Mouse (Mus musculus) spleen, embryonic (tissue): ENCODE data around the gene Cd81.

Source experiments
- CTCF ChIA-PET: fragments of 350-600 bp; sonication (Branson Sonifier 250); formaldehyde crosslinking; loops from one replicate; lab custom pipeline; 2022; lab: Charles Lee

Cd81 gene

DNA sequence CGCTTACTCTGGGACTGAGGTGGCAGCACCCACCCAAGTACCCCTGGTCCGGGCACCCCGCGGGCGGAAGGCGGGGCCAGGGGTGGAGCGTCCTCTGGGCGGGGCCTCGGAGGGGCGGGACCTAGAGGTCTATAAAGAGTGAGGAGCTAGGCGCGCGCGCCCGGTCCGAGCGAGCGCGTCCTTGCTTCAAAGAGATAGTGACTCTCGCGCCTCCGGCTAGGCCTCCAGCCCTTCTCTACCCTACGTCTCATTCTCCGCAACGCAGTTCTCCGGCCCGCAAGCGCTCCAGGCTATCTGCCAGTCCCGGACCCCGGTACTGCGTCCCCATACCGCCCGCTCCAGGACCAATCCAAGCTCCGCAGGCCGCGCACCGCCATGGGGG is at the start of gene Cd81:
Gene Cd81, plus strand, starts transcription at position 114 of the 382 bp plus-strand sequence.
- CTCF ChIA-PET: interaction anchor here (1.0 to 2.0 kb wide), 3 partner anchors 15 to 47 kb away, joined by 3 to 13 read pairs (median 3); partner anchors contain the start of gene Tspan32

DNA sequence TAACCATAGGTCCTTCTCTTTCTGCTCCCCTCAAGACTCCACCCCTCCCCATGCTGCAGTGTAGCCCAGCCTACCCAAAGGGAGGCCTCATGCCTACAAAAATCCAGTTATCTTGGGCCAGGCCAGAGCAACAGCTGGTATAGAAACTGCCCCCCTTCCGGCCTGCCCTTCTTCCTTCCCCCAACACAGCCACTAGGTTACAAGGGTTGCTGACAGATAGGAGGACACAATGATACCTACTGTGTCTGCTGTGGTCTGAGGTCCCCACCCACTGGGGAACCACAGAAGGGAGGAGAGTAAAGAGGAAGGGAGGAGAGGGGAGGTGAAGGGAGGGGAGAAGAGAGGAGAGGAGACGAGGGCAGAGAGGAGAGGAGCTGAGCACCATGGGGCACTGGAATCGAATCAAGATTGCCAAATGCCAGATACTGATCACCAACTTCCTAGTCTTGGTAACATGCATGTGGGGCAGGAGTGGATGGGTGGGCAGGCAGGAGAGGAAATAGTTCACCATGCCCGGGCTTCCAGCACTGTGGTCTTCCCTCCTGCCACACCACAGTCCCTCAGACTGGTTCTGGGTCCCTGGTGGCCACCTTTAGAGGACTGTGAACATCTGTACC is 47.7 kb upstream of the Cd81 start, which contains the start of gene Tspan32:
Gene Tspan32, plus strand, starts transcription at position 320 of the 617 bp plus-strand sequence.
- CTCF ChIA-PET: interaction anchor here (0.6 to 1.4 kb wide), 3 partner anchors 48 to 111 kb away, joined by 3 to 4 read pairs (median 3); partner anchors contain the start of gene Cd81

DNA sequence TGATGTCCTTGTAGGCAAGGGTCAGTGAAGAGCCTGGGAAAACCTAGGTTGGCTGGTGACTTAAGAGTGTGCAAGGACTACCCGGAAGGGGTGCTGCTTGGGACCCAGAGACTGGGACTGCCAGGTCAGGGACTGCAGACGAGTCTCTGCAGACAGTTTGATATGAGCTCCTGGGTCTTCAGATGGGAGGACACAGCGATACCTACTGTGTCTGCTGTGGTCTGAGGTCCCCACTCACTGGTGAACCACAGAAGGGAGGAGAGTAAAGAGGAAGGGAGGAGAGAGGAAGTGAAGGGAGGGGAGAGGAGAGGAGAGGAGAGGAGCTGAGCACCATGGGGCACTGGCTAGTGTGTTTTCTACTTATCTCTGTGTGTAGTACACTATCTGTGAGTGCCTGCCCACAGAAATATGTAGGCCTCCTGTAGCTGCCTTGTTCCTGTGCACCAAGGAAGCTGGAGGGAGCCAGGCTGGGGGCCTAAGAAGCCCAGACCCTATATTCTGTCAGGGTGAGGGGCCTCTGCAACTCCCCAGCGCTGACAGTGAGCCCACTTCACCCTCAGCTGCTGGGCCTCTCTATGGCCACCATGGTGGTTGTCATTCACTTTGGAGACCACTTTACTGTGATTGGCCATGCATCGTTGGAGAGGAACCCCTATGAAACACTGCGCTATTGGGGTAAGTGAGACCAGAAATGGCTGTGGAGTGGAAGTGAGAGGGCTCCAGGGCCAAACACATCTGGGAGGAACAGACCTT is 47.0 kb upstream of the Cd81 start:
- CTCF ChIA-PET: interaction anchor here (0.6 to 1.4 kb wide), 3 partner anchors 47 to 111 kb away, joined by 3 to 4 read pairs (median 3); partner anchors contain the start of gene Cd81

DNA sequence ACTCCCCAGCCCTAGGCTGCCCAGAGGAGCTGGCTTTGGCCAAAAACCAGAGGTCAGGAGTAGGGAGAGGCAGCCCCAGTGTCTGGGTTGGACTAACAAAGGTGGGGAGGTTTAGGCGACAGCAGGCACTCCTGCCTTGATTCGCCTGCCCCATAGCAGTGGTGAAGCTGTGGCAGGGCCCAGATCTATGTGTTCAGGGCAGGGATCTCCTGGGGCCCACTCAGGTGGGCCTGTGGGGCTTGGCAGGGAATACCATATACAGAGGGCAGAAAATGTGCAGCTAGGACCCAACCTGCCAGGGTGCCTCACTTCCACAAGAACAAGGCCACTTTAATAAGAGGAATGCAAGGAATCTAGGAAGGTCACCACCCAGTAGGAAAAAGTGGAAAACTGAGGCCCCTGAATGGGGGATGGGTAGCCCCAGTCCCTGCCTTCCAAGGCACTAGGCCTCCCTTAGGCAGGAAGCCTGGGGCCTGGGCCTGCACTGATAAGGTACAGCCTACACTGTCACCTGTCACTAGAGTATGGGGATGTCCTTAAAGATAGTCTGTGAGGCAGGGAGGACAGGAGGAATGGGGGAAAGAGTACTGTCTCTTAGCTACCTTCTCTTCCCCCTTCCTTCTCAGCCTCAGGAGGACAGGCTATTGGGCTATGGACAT is 46.3 kb upstream of the Cd81 start:
- CTCF ChIA-PET: interaction anchor here (1.4 to 2.5 kb wide), 2 partner anchors 46 to 68 kb away, joined by 3 to 26 read pairs; partner anchors contain the start of gene Cd81

DNA sequence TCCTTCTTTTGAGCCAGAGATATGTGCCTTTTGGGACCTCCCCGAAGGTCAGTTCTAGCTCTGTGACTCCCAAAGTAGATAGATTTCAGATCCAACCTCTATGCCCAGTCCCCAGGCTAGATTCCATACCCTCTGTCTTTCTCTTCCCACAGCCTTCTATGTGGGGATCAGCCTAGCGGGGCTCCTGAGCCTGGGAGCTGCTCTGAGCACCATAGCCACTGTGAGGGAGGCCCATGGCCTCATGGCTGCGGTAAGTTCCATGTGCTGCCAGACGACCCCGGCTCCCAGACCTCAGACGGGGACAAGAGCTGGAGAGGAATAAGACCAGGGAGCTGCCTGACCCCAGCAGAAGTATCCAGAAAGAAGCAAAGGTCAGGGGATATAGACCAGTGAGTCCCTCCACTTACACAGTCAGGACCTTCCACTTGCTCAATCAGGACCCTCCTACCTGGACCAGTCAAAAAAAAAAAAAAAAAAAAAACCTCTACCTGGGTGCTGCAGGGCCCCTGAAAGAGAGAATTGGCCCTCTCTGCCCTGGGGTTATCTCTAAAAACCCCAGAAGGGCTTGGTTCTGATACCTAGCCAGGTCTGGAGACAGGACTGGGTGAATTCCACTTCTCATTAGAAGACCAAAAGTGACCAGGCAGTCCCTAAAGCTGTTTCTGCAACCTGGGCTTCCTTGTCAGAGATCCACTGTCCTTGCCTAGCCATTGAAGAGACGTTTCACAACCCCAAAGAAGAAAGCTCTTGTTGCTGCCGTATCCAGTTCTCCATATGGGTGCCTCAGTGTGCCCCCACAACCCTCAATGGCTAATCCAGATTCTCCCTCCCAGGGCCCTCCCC is 45.6 kb upstream of the Cd81 start:
- CTCF ChIA-PET: interaction anchor here (0.7 to 2.5 kb wide), 2 partner anchors 67 to 1774 kb away, joined by 17 to 26 read pairs; no protein-coding TSS in a partner anchor

DNA sequence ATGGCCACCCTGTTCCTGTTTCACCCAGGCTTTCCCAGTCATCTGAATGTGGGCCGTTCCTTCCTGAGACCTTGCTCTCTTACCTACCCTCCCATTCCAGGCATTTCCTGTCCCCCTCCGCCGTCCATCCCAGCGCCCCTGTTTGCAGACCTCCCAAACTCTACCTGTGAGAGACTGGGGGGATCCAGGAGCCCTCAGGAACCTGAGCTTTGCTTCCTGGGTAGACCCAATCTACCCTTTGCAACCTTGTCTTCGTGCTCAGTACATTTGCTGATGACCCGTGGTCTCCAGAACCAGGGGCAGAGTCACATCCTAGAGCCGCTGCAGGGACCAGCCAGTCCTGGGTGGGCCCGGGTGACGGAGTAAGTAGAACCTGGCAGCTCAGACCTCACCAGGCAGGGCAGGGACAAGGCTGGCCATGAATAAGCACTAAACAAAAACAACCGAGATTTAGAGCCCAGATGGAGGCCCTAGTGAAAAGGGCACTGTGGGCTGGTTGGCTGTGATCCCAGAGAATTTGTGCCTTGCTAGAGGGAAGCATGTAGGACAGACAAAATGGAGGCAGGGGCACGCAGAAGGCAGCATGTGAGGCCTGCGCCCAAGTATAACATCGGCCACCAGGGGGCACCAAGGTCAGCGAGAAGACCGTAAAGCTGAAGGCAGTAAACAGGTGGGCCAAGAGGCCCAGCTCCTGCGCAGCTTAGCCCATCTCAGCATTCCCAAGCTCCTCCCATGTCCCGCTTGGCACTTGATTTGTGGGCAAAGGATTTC is 44.8 kb upstream of the Cd81 start:
- CTCF ChIA-PET: interaction anchor here (0.6 to 2.5 kb wide), 6 partner anchors 40 to 1775 kb away, joined by 3 to 26 read pairs (median 9); partner anchors contain the start of gene Cd81

DNA sequence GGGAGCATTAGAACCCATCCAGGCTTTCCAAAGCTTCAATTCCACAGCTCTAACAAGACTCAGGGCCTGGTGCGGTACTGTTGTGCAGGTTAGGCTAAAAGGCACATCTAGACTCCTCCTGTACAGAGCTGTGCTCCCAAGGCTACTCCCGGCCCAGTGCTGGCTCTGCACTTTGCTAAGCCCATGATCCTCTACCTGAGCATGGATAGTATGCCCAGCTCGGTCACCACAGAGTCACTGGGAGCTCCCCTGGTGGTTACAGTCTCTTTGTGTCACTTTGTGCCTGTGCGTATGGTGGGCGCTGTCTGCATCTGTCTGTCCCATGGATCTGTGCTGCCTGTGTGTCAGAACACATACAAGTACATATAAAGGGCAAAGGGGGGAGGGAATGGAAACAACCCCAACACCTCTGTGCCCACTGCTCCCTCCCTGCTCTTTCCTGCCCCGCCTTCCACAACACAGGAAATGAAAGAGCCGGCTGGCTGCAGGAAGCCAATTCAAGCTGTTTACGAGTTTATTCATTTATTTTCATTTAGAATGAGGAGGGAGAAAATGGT is 44.1 kb upstream of the Cd81 start:
- CTCF ChIA-PET: interaction anchor here (0.6 to 2.5 kb wide), 5 partner anchors 39 to 80 kb away, joined by 3 to 26 read pairs (median 5); partner anchors contain the start of gene Cd81

DNA sequence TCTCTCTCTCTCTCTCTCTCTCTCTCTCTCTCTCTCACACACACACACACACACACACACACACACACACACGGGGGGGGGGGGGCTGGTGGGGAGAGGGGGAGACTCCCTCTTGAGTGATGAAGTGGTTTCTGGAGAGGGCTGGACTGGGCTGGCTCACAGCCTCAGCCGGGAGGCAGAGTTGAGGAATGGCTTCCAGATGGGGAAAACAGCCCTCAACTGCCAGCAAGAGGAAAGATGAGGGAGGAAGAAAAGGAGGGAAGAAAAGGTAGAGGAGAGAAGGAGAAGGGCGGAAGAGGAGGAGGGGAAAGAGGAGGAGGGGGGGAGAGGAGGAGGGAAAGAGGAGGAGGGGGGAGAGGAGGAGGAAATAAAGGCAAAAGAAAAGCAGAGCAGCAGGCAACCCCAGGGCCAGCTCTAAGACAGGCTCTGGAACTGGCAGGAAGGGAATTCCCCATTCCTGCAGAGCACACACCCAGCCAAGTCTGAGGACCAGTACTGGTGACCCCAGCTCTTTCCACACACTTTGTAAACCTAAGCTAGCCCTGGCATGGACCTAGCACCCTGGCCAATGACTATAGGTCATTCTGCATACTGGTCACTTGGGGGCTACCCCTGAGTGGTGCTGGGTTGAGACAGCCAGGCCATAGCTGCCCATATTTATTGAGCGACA is 43.4 kb upstream of the Cd81 start:
- CTCF ChIA-PET: interaction anchor here (1.2 to 2.1 kb wide), 2 partner anchors 44 to 79 kb away, joined by 3 to 13 read pairs; partner anchors contain the start of gene Cd81

DNA sequence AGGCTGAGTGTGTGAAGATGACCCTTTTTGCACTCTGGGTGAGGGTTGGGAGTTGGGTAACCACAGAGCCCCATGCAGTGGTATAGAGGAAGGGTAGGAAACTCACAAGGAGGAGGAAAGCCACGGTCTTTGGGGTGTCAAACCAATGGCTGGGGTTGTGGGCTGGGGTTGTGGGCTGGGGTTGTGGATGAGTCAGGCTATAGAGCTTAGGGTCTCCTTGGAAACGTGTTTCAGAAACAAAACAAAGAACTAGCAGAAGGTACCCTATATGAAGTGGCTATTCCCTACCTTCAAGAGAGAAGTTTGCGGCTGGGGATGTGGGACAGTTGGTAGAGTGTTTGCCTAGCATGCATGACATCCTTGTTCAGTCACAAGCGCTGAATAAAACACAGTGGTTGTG is 42.5 kb upstream of the Cd81 start:
- CTCF ChIA-PET: no interaction called here

DNA sequence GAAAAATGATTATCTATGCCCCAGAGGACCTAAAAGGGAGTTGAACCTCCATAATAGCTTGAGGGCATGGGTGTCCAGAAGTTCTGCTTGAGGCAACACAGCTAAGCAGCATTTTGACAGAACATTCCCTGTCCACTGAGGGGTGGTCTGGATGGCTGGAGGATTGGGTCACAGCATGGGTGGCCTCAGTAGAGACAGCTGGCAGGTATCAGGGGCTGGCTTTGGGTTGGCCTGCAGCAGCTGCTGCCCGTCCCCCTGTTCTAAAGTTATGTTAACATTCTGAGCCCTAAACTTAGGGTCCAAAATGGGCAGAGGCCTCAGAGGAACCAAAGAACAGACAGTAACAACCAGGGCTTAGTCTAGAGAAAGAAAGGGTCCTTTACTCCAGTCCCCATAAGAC is 41.3 kb upstream of the Cd81 start:
- CTCF ChIA-PET: no interaction called here

DNA sequence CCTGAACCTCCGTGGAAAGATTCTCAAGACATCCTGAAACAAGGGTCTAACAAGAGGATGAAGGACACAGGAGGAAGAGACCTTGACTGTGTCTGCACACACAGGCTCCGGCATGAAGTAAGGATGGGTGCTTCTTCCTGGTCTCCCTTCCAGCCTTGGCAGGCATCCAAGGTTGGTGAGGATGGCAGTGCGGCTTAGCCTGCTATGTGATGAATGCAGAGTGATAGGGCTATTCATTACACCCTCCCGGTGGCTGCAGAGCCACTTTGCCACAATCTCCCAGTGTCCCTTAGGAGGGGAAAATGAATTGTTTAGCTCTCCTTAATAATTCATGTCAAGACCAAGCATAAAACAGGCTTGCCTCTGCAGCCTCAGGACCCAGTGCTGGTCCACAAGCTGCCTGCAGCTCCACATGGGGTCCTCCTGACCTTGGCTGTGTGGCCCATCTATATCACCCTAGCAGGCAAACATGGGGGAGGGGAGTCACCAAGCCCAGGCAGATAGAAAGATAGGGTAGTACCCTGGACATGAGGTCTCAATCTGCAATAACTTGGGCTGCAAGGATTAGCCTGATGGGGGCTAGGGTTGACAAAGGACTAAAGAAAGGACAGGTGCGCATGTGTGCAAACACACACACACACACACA is 40.2 kb upstream of the Cd81 start:
- CTCF ChIA-PET: interaction anchor here (0.7 kb wide), 1 partner anchor 15 kb away, joined by 3 read pairs; no protein-coding TSS in a partner anchor

DNA sequence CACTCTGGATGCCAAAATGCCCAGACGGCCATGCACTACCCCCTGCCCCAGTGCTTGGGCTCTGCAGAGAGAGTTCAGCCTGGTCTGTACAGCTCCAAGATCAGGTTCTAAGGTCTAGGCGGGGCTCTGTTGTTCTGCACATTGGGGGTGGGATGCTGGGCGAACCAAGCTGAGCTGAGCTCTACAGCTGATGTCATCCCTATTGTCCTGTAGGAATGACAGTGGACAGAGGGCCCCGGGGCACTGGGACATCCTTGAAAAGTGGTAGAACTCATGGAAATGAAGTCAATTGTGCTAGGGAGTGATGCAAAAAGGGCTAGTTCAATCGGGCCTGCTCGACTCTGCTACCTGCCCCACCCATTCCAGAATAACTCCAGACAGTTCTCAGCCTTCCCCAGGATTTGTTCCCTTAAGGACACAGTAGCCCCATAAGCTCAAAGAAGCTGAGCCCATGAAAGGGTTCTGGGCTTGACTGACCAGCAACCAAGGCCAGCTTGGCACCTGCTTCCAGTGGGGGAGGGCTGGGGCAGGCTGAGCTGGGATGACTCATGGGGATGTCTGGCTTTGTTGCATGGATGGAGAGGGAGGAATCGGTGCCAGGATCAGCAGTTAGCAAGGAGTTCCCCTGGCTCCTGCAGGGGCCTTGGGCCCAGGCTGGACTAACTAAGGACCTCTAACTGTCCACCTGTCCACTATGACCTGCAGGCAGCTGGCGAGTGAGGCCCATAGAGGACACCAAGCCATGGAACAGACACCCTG is 38.9 kb upstream of the Cd81 start:
- CTCF ChIA-PET: interaction anchor here (0.7 kb wide), 1 partner anchor 13 kb away, joined by 3 read pairs; no protein-coding TSS in a partner anchor

DNA sequence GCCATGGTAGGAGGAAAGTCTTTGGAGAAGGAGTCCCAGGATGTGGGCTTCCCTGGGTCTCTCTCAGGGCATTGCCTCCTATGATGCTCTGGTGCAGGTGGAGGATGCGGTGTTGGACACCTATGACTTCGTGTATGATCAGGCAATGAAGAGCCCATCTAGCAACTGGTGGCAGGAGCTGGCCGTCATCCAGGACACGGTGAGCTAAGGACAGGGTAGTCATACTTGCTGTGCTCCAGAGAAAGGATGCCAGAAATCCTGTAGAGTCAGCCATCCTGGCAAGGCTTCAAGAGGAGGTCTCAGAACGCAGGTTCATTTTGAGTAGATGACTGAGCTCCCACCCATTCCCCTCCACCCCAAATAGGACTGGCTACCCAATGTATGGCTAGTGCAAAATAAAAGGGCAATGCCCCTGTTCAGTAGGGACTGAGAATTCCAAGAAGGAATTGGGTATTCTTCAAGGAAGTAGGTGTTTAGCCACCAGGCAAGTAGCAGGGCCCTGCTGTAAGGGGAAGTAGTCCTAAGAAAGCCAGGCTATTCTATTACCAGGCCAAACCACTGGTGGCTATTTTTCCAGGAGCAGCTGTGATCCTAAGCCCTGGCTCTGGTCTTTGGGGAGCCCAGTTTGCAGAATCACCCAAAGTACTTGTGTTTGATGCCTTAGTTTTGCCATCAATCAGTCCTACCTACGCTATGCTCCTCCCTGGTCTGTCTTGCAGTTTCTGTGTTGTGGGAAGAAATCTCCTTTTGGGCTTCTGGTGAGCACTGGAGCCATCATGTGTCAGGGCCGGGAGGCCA is 37.5 kb upstream of the Cd81 start:
- CTCF ChIA-PET: interaction anchor here (1.0 to 1.3 kb wide), 2 partner anchors 28 to 51 kb away, joined by 3 read pairs; no protein-coding TSS in a partner anchor

DNA sequence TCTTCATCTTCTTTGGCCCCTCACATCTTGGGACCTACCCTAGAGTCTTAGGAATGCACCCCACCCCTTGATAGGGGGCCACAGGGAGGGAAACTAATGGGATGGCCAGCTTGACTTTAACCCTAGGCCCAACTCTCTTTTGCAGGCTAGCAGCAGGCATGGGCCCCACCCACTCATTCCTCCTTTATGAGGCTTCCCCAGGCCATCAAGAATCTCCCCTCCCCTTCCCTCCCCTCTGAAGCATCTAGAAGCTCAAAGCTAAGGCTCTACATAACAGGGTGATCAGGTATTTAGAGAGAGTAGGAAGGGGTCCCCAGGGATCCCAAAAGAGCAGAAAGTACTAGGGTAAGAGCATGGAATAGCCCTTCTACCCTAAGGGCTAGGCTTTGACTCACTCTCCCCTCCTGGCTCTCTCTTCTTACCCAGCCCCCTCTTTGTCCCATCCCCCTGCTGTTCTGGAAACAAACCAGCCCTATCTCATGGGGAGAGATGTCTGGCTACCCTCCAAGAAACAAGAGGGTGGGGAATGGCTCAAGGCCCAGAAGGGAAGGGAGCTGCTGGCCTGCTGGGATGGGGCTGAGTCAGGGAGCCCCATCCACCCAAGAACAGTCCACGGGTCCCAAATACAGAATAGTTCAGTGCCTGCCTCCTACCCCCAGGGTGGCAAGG is 36.6 kb upstream of the Cd81 start:
- CTCF ChIA-PET: interaction anchor here (0.6 kb wide), 1 partner anchor 71 kb away, joined by 3 read pairs; no protein-coding TSS in a partner anchor

DNA sequence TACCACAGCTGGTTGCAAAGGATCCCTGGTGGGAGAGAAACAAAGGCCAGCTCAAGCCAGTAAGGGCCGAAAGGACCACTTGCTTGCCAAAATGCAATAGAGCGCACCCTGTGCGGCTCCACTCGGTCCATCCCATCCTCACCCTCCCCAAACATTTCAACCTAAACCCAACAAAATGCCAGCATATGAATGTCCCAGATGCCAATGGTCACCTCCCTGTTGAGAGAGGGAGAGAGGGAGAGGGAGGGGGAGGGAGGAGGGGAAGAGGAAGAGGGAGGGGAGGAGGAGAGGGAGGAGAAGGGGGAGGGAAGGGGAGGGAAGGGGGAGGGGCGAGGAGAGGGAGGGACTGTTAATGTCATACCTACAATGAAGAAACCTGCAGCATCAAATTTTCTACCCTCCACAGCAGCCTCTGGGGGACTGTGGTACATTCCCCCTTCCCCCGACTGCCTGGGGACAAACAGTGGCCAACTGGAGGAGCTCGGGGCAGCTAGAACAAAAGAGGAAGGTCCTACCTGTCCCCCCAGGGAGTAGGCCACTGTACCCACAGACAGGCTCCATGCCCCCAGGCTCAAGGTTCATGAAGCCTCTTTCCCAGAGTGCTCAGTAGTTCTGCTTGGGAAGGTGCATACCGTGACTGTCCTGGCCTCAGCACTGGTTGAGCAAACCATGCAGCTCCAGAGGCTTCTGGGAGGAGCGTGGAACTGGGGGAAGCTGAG is 36.0 kb upstream of the Cd81 start:
- CTCF ChIA-PET: interaction anchor here (0.6 kb wide), 1 partner anchor 70 kb away, joined by 3 read pairs; no protein-coding TSS in a partner anchor
